Mouse (Mus musculus) cerebral cortex, adult 2 months (tissue): ENCODE measurements around the gene Tigd3.

Experiments used
- WGBS: fragments of 180-500 bp; shearing (Covaris S2); methylation state at CpG from one replicate; pipeline ENCODE4 v1.1.7; 2018; 5-methylcytosine and 5-hydroxymethylcytosine counted together

The Tigd3 gene

DNA sequence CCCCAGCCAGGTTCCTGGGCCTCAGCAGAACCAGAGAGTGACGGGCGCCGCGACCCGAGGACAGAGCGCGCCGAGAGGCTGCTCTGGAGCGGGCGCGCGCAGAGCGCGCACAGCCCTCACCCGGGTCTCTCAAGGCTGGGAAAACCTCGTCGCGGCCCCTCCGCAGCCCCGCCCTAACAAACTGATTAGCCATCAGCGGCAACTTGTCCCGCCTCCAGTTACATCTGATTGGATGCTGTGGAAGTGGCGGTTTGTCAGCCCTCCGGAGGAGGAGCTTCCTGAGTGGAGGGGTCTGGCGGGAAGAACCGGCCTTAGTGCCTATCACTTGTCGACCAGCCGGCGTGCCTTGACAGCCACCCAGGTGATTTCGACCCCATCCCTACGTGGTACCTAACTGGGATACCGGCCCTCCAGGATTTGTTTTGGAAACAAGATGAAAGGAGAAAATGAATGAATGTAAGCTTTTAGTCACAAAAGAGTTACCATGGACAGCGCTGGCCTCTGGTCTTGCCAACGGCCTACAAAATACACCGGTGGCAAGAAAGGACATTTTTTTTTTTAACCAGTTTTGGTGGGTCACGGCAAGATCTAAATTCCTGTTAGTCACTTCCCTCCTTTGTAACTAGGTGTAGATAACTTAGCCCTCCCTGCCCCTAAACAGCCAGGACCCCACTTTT, at the start of gene Tigd3:
Gene Tigd3 (minus strand): TSS at position 148 of the 677 bp plus-strand sequence.
- 3% methylated on average over 36 of the region's 36 CpGs for WGBS

DNA sequence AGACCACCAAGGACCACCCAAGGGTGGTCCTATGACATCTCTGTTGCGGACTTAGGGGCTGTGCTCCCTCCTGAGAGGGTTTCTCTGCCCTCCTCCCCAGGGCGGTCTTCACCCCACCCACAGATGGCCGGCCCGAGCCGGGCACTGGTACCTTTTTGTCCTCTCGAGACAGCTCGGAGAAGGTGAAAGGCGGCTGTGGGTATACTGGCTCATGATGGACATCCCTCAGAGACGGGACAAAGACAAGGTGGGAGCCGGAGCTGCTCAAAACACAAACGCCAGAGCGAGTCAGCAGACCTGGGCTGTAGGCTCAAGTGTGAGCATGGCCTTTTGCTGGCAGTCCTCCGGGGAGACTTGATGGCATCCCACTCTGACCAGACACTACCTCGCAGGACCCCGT, 49.5 kb upstream of the Tigd3 start:
- WGBS = 96% methylated on average over 15 of the region's 15 CpGs

- 87% methylated on average over 7 of the region's 7 CpGs for WGBS
Observed at GRCm38 (mm10) chr19:5942581-5942980, 48.6 kb upstream of the Tigd3 start.

DNA sequence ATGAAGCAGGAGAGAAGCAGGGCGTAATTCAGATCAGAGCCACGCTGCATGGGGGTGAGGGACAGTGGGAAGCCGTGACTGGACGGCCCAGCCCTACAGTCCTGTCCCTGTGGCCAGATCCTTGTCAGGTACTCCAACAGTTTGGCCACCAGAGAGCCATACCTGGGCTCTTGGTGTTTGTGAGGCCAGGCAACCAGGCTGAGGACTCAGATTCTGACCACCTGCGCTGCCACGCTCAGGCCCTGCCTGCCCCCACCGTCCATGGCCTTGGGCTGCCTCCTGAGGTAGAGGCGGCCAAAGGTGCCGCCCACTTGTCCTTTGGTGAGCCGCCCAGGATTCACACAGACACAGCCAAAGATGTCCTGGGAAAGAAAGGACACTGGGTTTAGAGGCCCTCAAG, 46.7 kb upstream of the Tigd3 start:
- WGBS = 84% methylated on average over 10 of the region's 10 CpGs

DNA sequence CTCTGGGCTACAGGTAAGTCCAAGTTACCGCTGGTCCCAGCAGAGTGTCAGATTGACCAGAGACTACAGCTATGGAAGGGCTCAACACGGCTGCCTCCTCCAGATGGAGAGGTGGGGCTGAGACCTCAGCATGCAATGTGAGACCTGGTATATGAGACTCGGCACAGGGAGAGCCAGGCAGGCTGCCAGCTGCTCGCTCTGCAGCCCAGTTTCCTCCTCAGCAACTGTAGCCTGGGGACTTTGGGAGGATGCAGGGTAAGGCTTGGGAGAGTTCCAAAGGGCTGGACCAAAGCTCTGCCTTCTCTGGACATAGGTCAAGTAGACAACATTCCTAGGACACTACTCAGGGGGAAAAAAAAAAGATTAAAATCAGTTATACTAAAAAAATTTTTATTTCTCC, 46.2 kb upstream of the Tigd3 start:
- WGBS = 41% methylated on average over 4 of the region's 4 CpGs

- 72% methylated on average over 5 of the region's 5 CpGs for WGBS
Observed at GRCm38 (mm10) chr19:5939715-5940114, 45.8 kb upstream of the Tigd3 start.

DNA sequence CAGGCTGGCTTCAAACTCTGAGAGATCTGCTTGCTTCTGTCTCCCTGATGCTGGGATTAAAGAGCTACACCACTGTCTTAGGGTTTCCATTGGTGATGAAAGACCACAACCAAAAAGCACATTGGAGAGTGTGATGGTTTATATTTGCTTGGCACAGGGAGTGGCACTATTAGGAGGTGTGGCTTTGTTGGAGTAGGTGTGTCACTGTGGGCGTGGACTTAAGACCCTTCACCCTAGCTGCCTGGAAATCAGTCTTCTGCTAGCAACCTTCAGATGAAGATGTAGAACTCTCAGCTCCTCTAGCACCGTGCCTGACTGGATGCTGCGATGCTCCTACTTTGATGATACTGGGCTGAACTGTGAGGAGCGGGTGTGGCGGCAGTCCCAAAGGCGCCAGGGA, 44.6 kb upstream of the Tigd3 start:
- WGBS = 95% methylated on average over 6 of the region's 6 CpGs

- 28% methylated on average over 14 of the region's 14 CpGs for WGBS
Observed at GRCm38 (mm10) chr19:5937836-5938406, 44.0 kb upstream of the Tigd3 start.

GRCm38 (mm10) chr19:5937095-5937835, 43.3 kb upstream of the Tigd3 start:
- 50% methylated on average over 21 of the region's 21 CpGs for WGBS

DNA sequence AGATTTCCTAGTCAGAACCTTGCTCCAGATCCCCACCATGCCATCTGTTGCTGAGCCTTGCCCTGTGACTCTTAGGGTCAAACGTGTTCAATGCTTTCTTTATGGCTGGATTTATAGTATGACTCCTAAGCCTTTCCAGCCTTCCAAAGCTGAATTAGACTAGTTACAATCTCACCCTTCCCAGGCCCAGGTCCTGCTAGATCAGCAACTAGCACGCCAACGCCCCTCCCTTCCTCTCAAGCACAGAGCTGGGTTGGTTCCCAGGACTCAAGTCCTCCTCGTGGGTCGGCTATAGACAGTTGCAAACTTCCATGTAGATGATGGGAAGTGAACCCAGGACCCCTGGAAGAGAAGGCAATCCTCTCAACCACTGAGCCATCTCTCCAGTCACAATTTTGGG, 41.7 kb upstream of the Tigd3 start:
- 76% methylated on average over 5 of the region's 5 CpGs for WGBS

DNA sequence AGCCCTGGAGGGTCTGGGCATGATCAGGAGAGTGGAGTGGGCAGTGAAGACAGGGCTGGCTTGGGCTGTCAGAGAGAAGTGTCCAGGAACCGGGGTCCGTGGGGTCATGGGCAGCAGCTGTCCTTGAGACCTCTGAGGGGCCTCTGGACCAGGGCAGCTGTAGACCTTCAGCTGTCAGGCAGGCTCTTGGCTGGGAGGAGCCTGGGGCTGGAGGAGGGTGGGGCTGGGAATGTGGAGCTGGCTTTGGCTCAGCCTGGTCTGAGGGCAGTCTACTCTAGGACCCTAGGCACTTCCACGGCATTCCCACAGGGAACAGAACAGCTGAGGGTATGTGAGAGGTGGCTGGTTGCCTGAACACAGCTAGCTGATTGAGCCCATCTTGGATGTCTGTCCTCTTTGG, 41.3 kb upstream of the Tigd3 start:
- WGBS = 73% methylated on average over 3 of the region's 3 CpGs

DNA sequence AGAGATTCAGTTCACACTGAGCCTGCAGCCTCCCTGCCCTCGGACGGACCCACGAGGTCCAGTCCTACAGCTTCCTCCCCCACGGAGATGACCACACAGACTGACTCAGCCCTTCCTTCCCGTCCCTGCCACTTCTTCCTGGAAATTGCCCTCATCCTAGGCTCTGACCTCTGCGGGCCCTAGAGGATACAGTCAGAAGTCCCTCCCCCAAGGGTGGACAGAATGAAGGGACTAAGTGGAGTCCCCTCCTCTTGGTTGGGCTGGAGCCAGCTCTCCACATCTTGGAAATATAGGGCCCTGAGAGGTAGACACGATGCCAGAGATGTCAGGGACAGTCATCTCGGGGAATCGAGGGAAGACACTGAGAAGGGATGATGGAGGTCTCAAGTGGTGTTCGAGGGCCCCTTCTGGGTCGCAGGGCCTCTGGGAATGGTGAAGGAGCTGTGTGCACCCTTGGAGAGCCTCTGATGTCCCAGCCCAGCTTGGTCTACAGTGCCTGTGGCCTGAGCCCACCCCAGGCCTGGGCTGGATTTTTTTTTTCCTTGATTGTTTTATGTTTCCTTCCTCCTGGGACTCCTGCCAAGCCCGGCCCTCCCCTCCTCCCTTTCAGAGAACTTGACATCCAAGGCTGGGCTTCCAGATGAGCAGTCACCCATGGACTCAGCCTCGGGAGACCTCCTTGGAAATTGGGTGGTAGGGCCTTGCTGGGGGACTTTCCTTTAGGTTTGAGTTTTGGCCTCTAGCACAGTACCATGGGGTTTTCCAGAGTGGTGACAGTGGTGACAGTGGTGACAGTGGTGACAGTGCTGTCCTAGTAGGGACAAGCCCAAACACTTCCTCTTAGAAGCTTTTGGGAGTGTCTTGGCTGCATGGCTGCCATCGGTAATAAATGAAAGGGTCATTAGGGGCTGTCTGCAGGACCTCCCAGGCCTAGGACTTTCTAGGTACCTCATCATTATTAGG, 36.0 kb upstream of the Tigd3 start:
- WGBS = 65% methylated on average over 14 of the region's 14 CpGs

GRCm38 (mm10) chr19:5928546-5928945, 34.6 kb upstream of the Tigd3 start:
- 65% methylated on average over 3 of the region's 3 CpGs for WGBS

GRCm38 (mm10) chr19:5928104-5928503, 34.2 kb upstream of the Tigd3 start:
- 73% methylated on average over 6 of the region's 6 CpGs for WGBS

- 76% methylated on average over 8 of the region's 8 CpGs for WGBS
Observed at GRCm38 (mm10) chr19:5927532-5927931, 33.6 kb upstream of the Tigd3 start.

- 70% methylated on average over 11 of the region's 11 CpGs for WGBS
Observed at GRCm38 (mm10) chr19:5927026-5927425, 33.1 kb upstream of the Tigd3 start.

DNA sequence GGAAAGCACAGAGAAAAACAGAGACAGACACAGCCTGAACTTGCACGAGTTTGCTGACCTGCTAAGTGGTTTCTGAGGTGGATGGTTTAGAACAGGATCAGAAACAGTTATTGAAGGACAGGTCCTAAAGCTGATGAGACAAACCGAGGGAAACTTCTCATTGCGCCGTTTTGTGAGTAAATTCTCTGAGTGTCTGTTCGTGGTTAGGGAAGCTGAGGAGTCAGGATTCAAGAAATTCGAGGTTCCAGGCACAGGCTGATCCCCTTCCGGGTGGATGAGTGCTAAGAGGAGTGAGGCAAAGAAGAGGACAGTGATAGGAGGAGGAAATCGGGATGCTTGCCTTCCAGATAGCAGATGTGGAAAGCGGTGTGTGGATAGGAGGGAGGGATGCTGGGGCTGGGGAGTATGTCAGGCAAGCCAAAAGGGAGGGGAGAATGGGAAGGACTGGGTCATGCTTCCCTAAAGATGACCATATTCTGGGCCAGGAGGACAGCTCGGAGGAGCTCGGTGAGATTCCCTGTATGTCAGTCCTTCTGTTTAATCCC, 31.4 kb upstream of the Tigd3 start:
- 30% methylated on average over 11 of the region's 11 CpGs for WGBS

GRCm38 (mm10) chr19:5924713-5925093, 30.8 kb upstream of the Tigd3 start, which contains the start of gene Cdc42ep2:
Gene Cdc42ep2 (minus strand): TSS chr19:5924816.
- under 1% methylated on average over 18 of the region's 18 CpGs for WGBS

DNA sequence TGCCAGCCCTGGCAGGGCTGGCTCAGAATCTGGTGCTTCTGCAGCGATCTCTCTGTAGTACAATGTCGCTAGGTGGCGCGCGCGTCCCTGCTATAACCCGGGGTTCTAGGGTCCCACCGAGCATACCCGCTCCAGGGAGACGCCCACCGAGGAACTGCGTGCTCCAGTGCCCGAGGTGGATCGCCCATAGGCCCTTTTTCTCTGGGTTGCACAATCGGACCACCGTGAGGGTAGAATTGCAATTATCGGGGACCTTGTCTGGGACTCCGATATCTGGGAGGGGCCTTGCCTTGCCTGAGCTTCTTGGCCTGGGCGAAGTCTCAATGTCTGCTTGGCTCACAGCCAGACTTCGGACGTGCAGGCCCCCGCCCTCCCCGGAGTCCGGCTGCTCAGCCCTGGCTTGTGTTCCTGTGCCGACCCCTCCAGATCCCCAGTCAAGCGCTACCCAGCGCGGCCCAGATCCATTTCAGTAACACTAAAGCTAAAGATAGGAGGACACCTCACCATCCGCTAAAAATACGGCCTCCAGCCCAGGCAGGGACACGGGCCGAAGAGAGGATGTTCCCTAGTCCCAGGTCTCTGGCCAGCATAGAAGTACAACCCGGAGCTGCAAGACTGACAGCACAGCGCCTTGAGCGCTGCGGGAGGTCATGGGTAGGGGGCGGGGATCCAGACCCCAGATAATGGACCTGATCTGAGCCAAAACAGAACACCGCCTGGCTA, 30.2 kb upstream of the Tigd3 start:
- WGBS = under 1% methylated on average over 38 of the region's 38 CpGs

DNA sequence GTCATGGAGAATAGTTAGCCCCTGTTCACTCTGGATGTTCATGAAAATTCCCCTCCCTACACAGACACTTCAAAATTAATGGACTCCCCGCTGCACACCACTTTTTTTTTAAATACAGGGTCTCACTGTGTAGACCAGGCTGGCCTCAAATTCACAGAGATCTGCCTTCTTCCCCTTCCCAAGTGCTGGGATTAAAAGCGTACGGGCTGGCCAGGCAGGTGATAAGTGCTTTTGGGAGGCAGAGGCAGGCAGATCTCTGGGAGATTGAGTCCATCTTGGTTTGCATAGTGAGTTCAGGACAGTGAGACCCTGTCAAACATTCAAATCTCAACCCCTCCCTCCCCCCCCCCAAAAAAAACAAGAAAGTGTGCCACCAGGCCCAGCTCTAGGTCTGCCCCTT, 29.0 kb upstream of the Tigd3 start:
- WGBS = 90% methylated on average over 3 of the region's 3 CpGs
